Mouse (Mus musculus) layer of hippocampus, adult 2 months (tissue): ENCODE data around the gene Crygn. TPM values are rescaled to one million over a fixed set of nuclear protein-coding genes. Genes with fewer than 3 reads are reported as not detected.

Experiments
- DNase-seq, 2 experiments: peaks; one replicate each; pipeline ENCODE4 v3.0.0; 2022; ENCODE audit warnings: low spot score in 2 of 2
- H3K27ac ChIP-seq: fragments of 200-600 bp; 2 replicates; pipeline ENCODE4 v1.8.1; 2022
- H3K4me3 ChIP-seq: fragments of 200-600 bp; 2 replicates; pipeline ENCODE4 v1.8.1; 2022; ENCODE audit warnings: mild to moderate bottlenecking
- CTCF ChIP-seq: fragments of 200-600 bp; conservative IDR thresholded peaks from 2 replicates; pipeline ENCODE4 v1.8.1; 2022; ENCODE audit warnings: antibody characterized with exemption, mild to moderate bottlenecking, moderate library complexity
- long read RNA-seq, 2 experiments: library from polyadenylated mRNA; stranded (forward); transcript quantifications; one replicate each; pipeline ENCODE4 v2.0.0; 2021; ENCODE audit warnings: borderline mapping rate in 2 of 2
- total RNA-seq, 2 experiments: library from RNA; stranded (reverse); gene quantifications; 2 replicates each; pipeline ENCODE4 v1.2.3; 2021

Crygn gene
- not detected for total RNA-seq
- long read RNA-seq, experiment 1, partial matches to known transcripts = 0 of 1 reads
- long read RNA-seq, experiment 1, other reads (novel, unspliced or antisense) = 0 of 1 reads
- long read RNA-seq, experiment 2, partial matches to known transcripts = 1 of 2 reads
- long read RNA-seq, experiment 2, other reads (novel, unspliced or antisense) = 0 of 2 reads

GRCm38 (mm10) chr5:24757816-24758215, at the start of gene Crygn:
Gene Crygn (minus strand): TSS chr5:24758008.
- Histone ChIP-seq H3K4me3 (no peak within 1 kb of the TSS), H3K27ac (no peak within 1 kb of the TSS)
- no peak for DNase-seq
- TF ChIP-seq CTCF = no peak

GRCm38 (mm10) chr5:24805222-24805621, 47.4 kb upstream of the Crygn start:
- no peak for TF ChIP-seq CTCF
- Histone ChIP-seq H3K4me3 (no peak overlapping the region), H3K27ac (peak overlapping the region; percentile 19; the same call in 1 of the 2 replicates)
- no peak for DNase-seq

GRCm38 (mm10) chr5:24804661-24805060, 46.9 kb upstream of the Crygn start:
- DNase-seq = no peak
- Histone ChIP-seq H3K27ac (peak overlapping the region; percentile 23; the same call in 1 of the 2 replicates), H3K4me3 (no peak overlapping the region)
- no peak for TF ChIP-seq CTCF

GRCm38 (mm10) chr5:24801841-24802624, 44.2 kb upstream of the Crygn start:
- H3K27ac ChIP-seq = no peak overlapping the region
- TF ChIP-seq CTCF = no peak
- H3K4me3 ChIP-seq = no peak overlapping the region
- DNase-seq = no peak

GRCm38 (mm10) chr5:24800416-24800815, 42.6 kb upstream of the Crygn start:
- no peak for DNase-seq

GRCm38 (mm10) chr5:24798639-24799038, 40.8 kb upstream of the Crygn start:
- no peak for DNase-seq
- H3K27ac ChIP-seq = no peak overlapping the region
- TF ChIP-seq CTCF = no peak
- no peak overlapping the region for H3K4me3 ChIP-seq

More at GRCm38 (mm10) chr5:24800416-24800815, 42.6 kb upstream of the Crygn start:
- peak; percentile 79 for TF ChIP-seq CTCF
- H3K4me3 ChIP-seq = no peak overlapping the region
- no peak overlapping the region for H3K27ac ChIP-seq

GRCm38 (mm10) chr5:24797858-24798257, 40.0 kb upstream of the Crygn start:
- H3K27ac ChIP-seq = no peak overlapping the region
- no peak for DNase-seq
- no peak overlapping the region for H3K4me3 ChIP-seq
- no peak for TF ChIP-seq CTCF

GRCm38 (mm10) chr5:24792961-24793360, 35.2 kb upstream of the Crygn start:
- no peak for TF ChIP-seq CTCF

GRCm38 (mm10) chr5:24782957-24783356, 25.1 kb upstream of the Crygn start:
- Histone ChIP-seq H3K4me3 (no peak overlapping the region), H3K27ac (no peak overlapping the region)
- no peak for DNase-seq
- TF ChIP-seq CTCF = no peak

More at GRCm38 (mm10) chr5:24792961-24793360, 35.2 kb upstream of the Crygn start:
- DNase-seq = no peak
- H3K4me3 ChIP-seq = no peak overlapping the region
- H3K27ac ChIP-seq = no peak overlapping the region

GRCm38 (mm10) chr5:24781048-24781447, 23.2 kb upstream of the Crygn start:
- TF ChIP-seq CTCF = no peak
- H3K4me3 ChIP-seq = no peak overlapping the region
- H3K27ac ChIP-seq = no peak overlapping the region
- DNase-seq = no peak

GRCm38 (mm10) chr5:24779881-24780512, 22.2 kb upstream of the Crygn start:
- DNase-seq = peak in 1 of 2 experiments; percentile 26
- Histone ChIP-seq H3K4me3 (no peak overlapping the region), H3K27ac (no peak overlapping the region)
- TF ChIP-seq CTCF = peak; percentile 88

- Histone ChIP-seq H3K4me3 (no peak overlapping the region), H3K27ac (no peak overlapping the region)
- DNase-seq = no peak
- no peak for TF ChIP-seq CTCF
Observed at GRCm38 (mm10) chr5:24779321-24779720, 21.5 kb upstream of the Crygn start.

- no peak for TF ChIP-seq CTCF
- Histone ChIP-seq H3K4me3 (no peak overlapping the region), H3K27ac (no peak overlapping the region)
- DNase-seq = no peak
Observed at GRCm38 (mm10) chr5:24778843-24779140, 21.0 kb upstream of the Crygn start.
